Mouse (Mus musculus) midbrain, postnatal 0 days (tissue): ENCODE results near the gene Golga1. TPM values are rescaled to one million over a fixed set of nuclear protein-coding genes. Genes with fewer than 3 reads are reported as not detected.

Source experiments
- ATAC-seq: fragments of 200-750 bp; cut with Nextera tagmentation; 2 replicates; pipeline ENCODE4 v1.8.0; 2017; ENCODE audit warnings: moderate number of reproducible peaks, mild to moderate bottlenecking, moderate TSS enrichment, moderate library complexity; ENCODE audit not compliant: low FRiP score
- DNase-seq: peaks from one replicate; pipeline ENCODE4 v3.0.0-alpha.2; 2015; ENCODE audit warnings: low spot score
- H3K27ac ChIP-seq: fragments of 300-500 bp; sonication (generic); 2 replicates; pipeline ENCODE4 v1.5.1; 2014; ENCODE audit warnings: low read depth, mild to moderate bottlenecking, low read length, mixed read lengths
- H3K27me3 ChIP-seq: fragments of 300-500 bp; sonication (generic); 2 replicates; pipeline ENCODE4 v1.6.1; 2014; ENCODE audit warnings: low read length, control low read depth, mixed read lengths; ENCODE audit not compliant: insufficient read depth
- H3K36me3 ChIP-seq: fragments of 300-500 bp; sonication (generic); 2 replicates; pipeline ENCODE4 v1.6.1; 2014; ENCODE audit warnings: low read length, control low read depth, mixed read lengths; ENCODE audit not compliant: insufficient read depth
- H3K4me1 ChIP-seq: fragments of 300-500 bp; sonication (generic); 2 replicates; pipeline ENCODE4 v1.6.1; 2014; ENCODE audit warnings: mild to moderate bottlenecking, control low read depth, antibody characterized with exemption, low read length, mixed read lengths; ENCODE audit not compliant: insufficient read depth
- H3K4me2 ChIP-seq: fragments of 300-500 bp; sonication (generic); 2 replicates; pipeline ENCODE4 v1.6.1; 2014; ENCODE audit warnings: low read depth, mild to moderate bottlenecking, low read length, mixed read lengths; ENCODE audit not compliant: poor library complexity, severe bottlenecking
- H3K4me3 ChIP-seq: fragments of 300-500 bp; sonication (generic); 2 replicates; pipeline ENCODE4 v1.5.1; 2014; ENCODE audit warnings: low read depth, mild to moderate bottlenecking, low read length, moderate library complexity
- H3K9ac ChIP-seq: fragments of 300-500 bp; sonication (generic); replicated peaks from 2 replicates; pipeline ENCODE4 v1.6.1; 2014; ENCODE audit warnings: mild to moderate bottlenecking, low read length, moderate library complexity, mixed read lengths; ENCODE audit not compliant: poor library complexity, severe bottlenecking
- H3K9me3 ChIP-seq: fragments of 300-500 bp; sonication (generic); 2 replicates; pipeline ENCODE4 v1.6.1; 2016; ENCODE audit warnings: low read length, control low read depth
- CTCF ChIP-seq: IDR thresholded peaks from 2 replicates; pipeline ENCODE4 v1.5.1; 2016; ENCODE audit warnings: antibody characterized with exemption, mild to moderate bottlenecking
- WGBS: fragments of 180-500 bp; shearing (Covaris S2); extraction: QIAGEN DNeasy Blood & Tissue Kit; methylation state at CpG from one replicate; pipeline ENCODE4 v1.1.7; 2014; 5-methylcytosine and 5-hydroxymethylcytosine counted together
- polyA plus RNA-seq: library from polyadenylated mRNA; unstranded; fragments of >200 nt; fragmentation: Nextera tagmentation; extraction: Ambion mirVana; gene quantifications from 2 replicates; pipeline ENCODE4 v1.2.1, GENCODE M21; 2015
- total RNA-seq: library from RNA; depleted of rRNA; stranded (reverse); fragments of >200 nt; gene quantifications from 2 replicates; pipeline ENCODE4 v1.2.3, GENCODE M21; 2014

Golga1 gene
- total and polyA plus RNA-seq, 2 experiments from 2014 or later = 22.2 to 27.5 TPM

- no peak for DNase-seq
- WGBS = 14% methylated on average over 15 of the region's 15 CpGs
- Histone ChIP-seq H3K27ac (peak within 1 kb of the TSS; percentile 87), H3K4me3 (peak within 1 kb of the TSS; percentile 56), H3K9ac (peak within 1 kb of the TSS; percentile 59), H3K27me3 (no peaks in the 10 kb centered on the region), H3K4me2 (peak within 1 kb of the TSS; percentile 69), H3K36me3 (peaks cover 14% of the 10 kb centered on the region), H3K9me3 (no peaks in the 10 kb centered on the region), H3K4me1 (peaks cover 15% of the 10 kb centered on the region)
- ATAC-seq = no peak
- TF ChIP-seq CTCF = peak; percentile 54
These were observed 59.7 kb downstream of the Golga1 start, which contains the start of gene Rpl35 for GRCm38 (mm10) chr2:39005574-39006079. TSS of gene Rpl35 (minus strand) at chr2:39005624.

- H3K4me1 ChIP-seq = peaks cover 15% of the 10 kb centered on the region
- ATAC-seq = peak; percentile 87
These were observed 60.4 kb downstream of the Golga1 start, which contains the start of gene Arpc5l for GRCm38 (mm10) chr2:39004880-39005435. TSS of gene Arpc5l (plus strand) at chr2:39005348.

GRCm38 (mm10) chr2:39004372-39004771 lies 61.0 kb downstream of the Golga1 start:
- ATAC-seq = peak; percentile 22; the same call in 1 of the 2 replicates
- peak overlapping the region; percentile 69 for H3K4me2 ChIP-seq
- no peaks in the 10 kb centered on the region for H3K27me3 ChIP-seq
- no peak for TF ChIP-seq CTCF
- peaks cover 13% of the 10 kb centered on the region for H3K4me1 ChIP-seq
- no peaks in the 10 kb centered on the region for H3K9me3 ChIP-seq
- H3K27ac ChIP-seq = peak overlapping the region; percentile 87
- under 1% methylated on average over 11 of the region's 11 CpGs for WGBS
- DNase-seq = peak; percentile 36
- peaks cover 27% of the 10 kb centered on the region for H3K36me3 ChIP-seq
- H3K4me3 ChIP-seq = peak overlapping the region; percentile 56
- H3K9ac ChIP-seq = peak overlapping the region; percentile 59

More at GRCm38 (mm10) chr2:39004880-39005435, 60.4 kb downstream of the Golga1 start, which contains the start of gene Arpc5l:
- no peaks in the 10 kb centered on the region for H3K9me3 ChIP-seq
- H3K27me3 ChIP-seq = no peaks in the 10 kb centered on the region
- H3K36me3 ChIP-seq = peaks cover 21% of the 10 kb centered on the region
- WGBS = under 1% methylated on average over 58 of the region's 58 CpGs
- H3K4me2 ChIP-seq = peak within 1 kb of the TSS; percentile 69
- H3K9ac ChIP-seq = peak within 1 kb of the TSS; percentile 59
- peak within 1 kb of the TSS; percentile 87 for H3K27ac ChIP-seq
- DNase-seq = peak; percentile 96
- peak within 1 kb of the TSS; percentile 56 for H3K4me3 ChIP-seq
- no peak for TF ChIP-seq CTCF

- 74% methylated on average over 5 of the region's 5 CpGs for WGBS
These were observed 61.8 kb downstream of the Golga1 start for GRCm38 (mm10) chr2:39003512-39003911.

GRCm38 (mm10) chr2:39003106-39003505 lies 62.2 kb downstream of the Golga1 start:
- peak overlapping the region; percentile 56; the same call in 1 of the 2 replicates for H3K4me3 ChIP-seq
- peaks cover 7% of the 10 kb centered on the region; the same call in 1 of the 2 replicates for H3K4me1 ChIP-seq
- TF ChIP-seq CTCF = no peak
- 59% methylated on average over 8 of the region's 8 CpGs for WGBS
- H3K36me3 ChIP-seq = peaks cover 27% of the 10 kb centered on the region
- ATAC-seq (no peak), DNase-seq (no peak)
- no peaks in the 10 kb centered on the region for H3K9me3 ChIP-seq
- H3K4me2 ChIP-seq = 0 out of 2 replicates have a peak overlapping the region, but pooled peaks have one; percentile 69
- no peaks in the 10 kb centered on the region for H3K27me3 ChIP-seq
- H3K9ac ChIP-seq = 0 out of 2 replicates have a peak overlapping the region, but pooled peaks have one; percentile 9
- H3K27ac ChIP-seq = no peak overlapping the region

More at GRCm38 (mm10) chr2:39003512-39003911, 61.8 kb downstream of the Golga1 start:
- Histone ChIP-seq H3K9me3 (no peaks in the 10 kb centered on the region), H3K27me3 (no peaks in the 10 kb centered on the region), H3K4me2 (peak overlapping the region; percentile 69), H3K4me3 (peak overlapping the region; percentile 56; the same call in 1 of the 2 replicates), H3K9ac (peak overlapping the region; percentile 59; the same call in 1 of the 2 replicates), H3K27ac (no peak overlapping the region), H3K4me1 (peaks cover 7% of the 10 kb centered on the region; the same call in 1 of the 2 replicates), H3K36me3 (peaks cover 27% of the 10 kb centered on the region)
- no peak for TF ChIP-seq CTCF
- no peak for ATAC-seq
- no peak for DNase-seq

- no peak overlapping the region for H3K27ac ChIP-seq
- no peak for TF ChIP-seq CTCF
- ATAC-seq (no peak), DNase-seq (no peak)
- H3K4me3 ChIP-seq = no peak overlapping the region
- H3K9me3 ChIP-seq = no peaks in the 10 kb centered on the region
- no peaks in the 10 kb centered on the region for H3K27me3 ChIP-seq
- no peak overlapping the region for H3K4me2 ChIP-seq
- peaks cover 27% of the 10 kb centered on the region for H3K36me3 ChIP-seq
- WGBS = 79% methylated on average over 3 of the region's 3 CpGs
- no peak overlapping the region for H3K9ac ChIP-seq
- peaks cover 8% of the 10 kb centered on the region; the same call in 1 of the 2 replicates for H3K4me1 ChIP-seq
These were observed 63.5 kb downstream of the Golga1 start for GRCm38 (mm10) chr2:39001866-39002265.
